Mouse (Mus musculus) ES-E14 (cell line): ENCODE measurements around the gene Taok3.

Source experiments
- ZC3H11A ChIP-seq: IDR thresholded peaks from 2 replicates; pipeline ENCODE4 v1.6.1; 2012; ENCODE audit warnings: low read depth, mild to moderate bottlenecking, inconsistent platforms, low read length, borderline replicate concordance
- ZNF384 ChIP-seq: IDR thresholded peaks from 2 replicates; pipeline ENCODE4 v1.6.1; 2012; ENCODE audit warnings: low read depth, low read length, inconsistent platforms

DNA sequence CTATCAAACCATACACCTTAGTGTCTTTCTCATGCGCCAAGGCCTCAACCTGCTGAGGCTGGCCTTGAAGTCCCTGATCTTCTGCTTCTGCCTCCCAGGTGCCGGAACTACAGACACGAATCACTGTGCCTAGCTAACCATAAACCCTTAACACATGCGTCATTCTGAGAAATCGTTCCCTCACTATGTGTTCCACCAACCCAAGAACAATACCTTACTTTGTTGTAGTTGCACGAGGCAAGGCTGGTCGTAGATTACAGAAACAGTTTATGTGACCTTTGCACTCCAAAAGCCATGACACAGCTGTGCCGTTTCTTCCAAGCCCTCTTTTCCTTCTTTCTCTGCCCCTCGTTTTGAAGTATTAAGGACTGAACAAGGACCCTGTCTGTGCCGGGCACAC is 40.6 kb downstream of the Taok3 start:
- TF ChIP-seq ZC3H11A (no peak), ZNF384 (0 out of 2 replicates have a peak, but pooled peaks have one; percentile 7)
